In genomic region chr5:21049006-21049405, GRCm38 (mm10) we compare ENCODE assay signal across 23 mouse cellular contexts. TPM values are rescaled to one million over a fixed set of nuclear protein-coding genes. Genes with fewer than 3 reads are reported as not detected.
A peak's percentile ranks its signal among the peaks of the same experiment; 100 is the strongest.
DNase-seq lines count a peak whose midpoint lies in the region; ATAC-seq and TF ChIP-seq lines count a peak whose summit lies in the region.
"Had no signal": no experiment of that assay in that cellular context is flagged by ENCODE, and none has a peak within 500 bp of the region (broad histone marks: within the 10 kb centered on the region; RNA-seq: fewer than 3 reads in every experiment).

No protein-coding gene starts in this region.

- H3K9ac ChIP-seq in liver, embryonic 13.5 days, result no peak overlapping the region
- H3K9ac ChIP-seq in liver, postnatal 0 days (replicated peaks), result no peak overlapping the region
- H3K9ac ChIP-seq: heart, embryonic 13.5 days; liver, embryonic 12.5 days; lung, embryonic 14.5 days had no signal

- ATAC-seq in liver, embryonic 13.5 days (ENCODE audit: low read depth), result no peak
- ATAC-seq in liver, postnatal 0 days, result no peak
- ATAC-seq in activated CD4-positive, CD25-positive, alpha-beta regulatory T cell, adult 4 months, result no peak
- ATAC-seq: CD4-positive, CD25-positive, alpha-beta regulatory T cell, adult 4 months; forebrain, embryonic 16.5 days; intestine, embryonic 16.5 days; liver, embryonic 12.5 days had no signal

- H3K27ac ChIP-seq in liver, embryonic 13.5 days, result 0 out of 2 replicates have a peak overlapping the region, but pooled peaks have one; percentile 47
- H3K27ac ChIP-seq in liver, postnatal 0 days (ENCODE audit: low read depth), result no peak overlapping the region
- H3K27ac ChIP-seq: heart, embryonic 13.5 days; kidney, postnatal 0 days; liver, embryonic 12.5 days had no signal

- H3K27me3 ChIP-seq in liver, embryonic 13.5 days, result no peaks in the 10 kb centered on the region
- H3K27me3 ChIP-seq in liver, postnatal 0 days (ENCODE audit: insufficient read depth, low read length), result no peaks in the 10 kb centered on the region
- H3K27me3 ChIP-seq: heart, embryonic 13.5 days; liver, embryonic 12.5 days had no signal

- no peaks in the 10 kb centered on the region for H3K36me3 ChIP-seq in liver, embryonic 13.5 days
- H3K36me3 ChIP-seq in liver, postnatal 0 days (replicated peaks; ENCODE audit: insufficient read depth, low read length), result no peaks in the 10 kb centered on the region

- no peak overlapping the region for H3K4me3 ChIP-seq in liver, embryonic 13.5 days (replicated peaks)
- no peak overlapping the region for H3K4me3 ChIP-seq in liver, postnatal 0 days (ENCODE audit: low read depth, low read length)
- H3K4me3 ChIP-seq: heart, embryonic 13.5 days; liver, embryonic 12.5 days had no signal

- TF ChIP-seq POLR2A in brain, embryonic 14.5 days (IDR thresholded peaks at IDR 0.05; ENCODE audit: borderline replicate concordance, extremely low read depth, insufficient read depth, insufficient read length, poor library complexity, severe bottlenecking), result no peak

- no peaks in the 10 kb centered on the region for H3K9me3 ChIP-seq in liver, embryonic 13.5 days (replicated peaks)
- H3K9me3 ChIP-seq in liver, postnatal 0 days (ENCODE audit: low read length), result no peaks in the 10 kb centered on the region
- H3K9me3 ChIP-seq: heart, embryonic 13.5 days; liver, embryonic 12.5 days had no signal

- peak; percentile 25 for DNase-seq in cerebellum, adult 9-11 months
- DNase-seq in cerebellum, adult 11-12 months, result no peak
- no peak for DNase-seq in liver, embryonic 13.5 days
- DNase-seq in liver, postnatal 0 days, result no peak
- peak; percentile 12 for DNase-seq in brain, embryonic 14.5 days (ENCODE audit: low read depth)
- peak; percentile 25 to 53 for DNase-seq in cerebellum, postnatal 25 days
- DNase-seq: adrenal gland, postnatal 25 days; gastrocnemius, postnatal 10 days; heart, postnatal 10 days; kidney, adult 8-10 months; kidney, postnatal 4 days; left cerebral cortex, postnatal 4 days; lung, embryonic 14.5 days; lung, postnatal 4 days; midbrain, embryonic 14.5 days; thymus, postnatal 4 days had no signal

- peaks cover 87% of the 10 kb centered on the region for H3K4me1 ChIP-seq in liver, embryonic 13.5 days (replicated peaks)
- H3K4me1 ChIP-seq in liver, postnatal 0 days (ENCODE audit: insufficient read depth), result peaks cover 44% of the 10 kb centered on the region

- TF ChIP-seq CTCF in liver, postnatal 0 days (IDR thresholded peaks at IDR 0.05; ENCODE audit: low read depth), result no peak
- TF ChIP-seq CTCF in brain, embryonic 14.5 days (IDR thresholded peaks at IDR 0.05; ENCODE audit: borderline replicate concordance, extremely low read depth, insufficient read depth, insufficient read length), result no peak

- 87% methylated on average over 4 of the region's 4 CpGs for WGBS in liver, embryonic 13.5 days (ENCODE audit: insufficient replicate concordance)
- WGBS in liver, postnatal 0 days (ENCODE audit: insufficient replicate concordance), result 78% methylated on average over 4 of the region's 4 CpGs

- H3K4me2 ChIP-seq in liver, embryonic 13.5 days, result no peak overlapping the region
- H3K4me2 ChIP-seq in liver, postnatal 0 days (ENCODE audit: low read depth, low read length), result no peak overlapping the region
- H3K4me2 ChIP-seq: heart, embryonic 13.5 days; liver, embryonic 12.5 days; lung, embryonic 14.5 days had no signal

- TF ChIP-seq EP300 in liver, postnatal 0 days (IDR thresholded peaks at IDR 0.05; ENCODE audit: low read depth), result no peak

RNA-seq across cellular contexts. Expression of gene Ptpn12, which starts 6.7 kb away (rescaled TPM):
- 11.5 and 11.9 TPM in 2 replicates for polyA plus RNA-seq in liver, embryonic 13.5 days (2015; fragmentation: Nextera tagmentation; extraction: Ambion mirVana)
- 11.3 and 12.5 TPM in 2 replicates for polyA plus RNA-seq in liver, postnatal 0 days (2015; fragmentation: Nextera tagmentation; extraction: Ambion mirVana)
- 81.8 and 91.8 TPM in 2 replicates for polyA plus RNA-seq in brain, embryonic 14.5 days (2012; rRNA removed)
- 10 to 100 TPM; 10.7 to 11.1 TPM for polyA plus RNA-seq in activated CD4-positive, CD25-positive, alpha-beta regulatory T cell, adult 4 months (2017; shearing (Covaris generic))

Comparison
In these comparisons a context has a peak if more than half of its experiments do, and no peak if none do; other contexts are left out.
1. DNase-seq: peak in cerebellum, adult 9-11 months (single experiment), brain, embryonic 14.5 days (single experiment) and cerebellum, postnatal 25 days (2 of 2); none in cerebellum, adult 11-12 months (single experiment), liver, embryonic 13.5 days (single experiment) and liver, postnatal 0 days (single experiment).